Mouse (Mus musculus): ENCODE data around the gene Alox12b. TPM values are rescaled to one million over a fixed set of nuclear protein-coding genes. Genes with fewer than 3 reads are reported as not detected.

The Alox12b gene
- polyA plus RNA-seq, 1 experiment from 2014 or later: not detected

GRCm38 (mm10) chr11:69114621-69115020 lies 42.2 kb upstream of the Alox12b start:
- no peak for ATAC-seq (ENCODE audit: low FRiP score)

GRCm38 (mm10) chr11:69116843-69117242 lies 39.9 kb upstream of the Alox12b start:
- Histone ChIP-seq H3K9ac (ENCODE audit: low read length) (no peak overlapping the region), H3K4me3 (ENCODE audit: low read depth, low read length) (no peak overlapping the region), H3K4me2 (peak overlapping the region; percentile 78), H3K27ac (ENCODE audit: low read depth, low read length) (no peak overlapping the region), H3K27me3 (ENCODE audit: control insufficient read depth, insufficient read depth, low read length) (peaks cover 15% of the 10 kb centered on the region), H3K36me3 (ENCODE audit: control insufficient read depth, insufficient read depth, low read length) (no peaks in the 10 kb centered on the region), H3K4me1 (ENCODE audit: control insufficient read depth, insufficient read depth, low read length) (peaks cover 24% of the 10 kb centered on the region), H3K9me3 (ENCODE audit: control insufficient read depth, low read length) (no peaks in the 10 kb centered on the region)
- whole genome bisulfite sequencing: 53% methylated on average over 5 of the region's 5 CpGs
- no peak for DNase-seq (ENCODE audit: low spot score, missing footprints)
- ATAC-seq (ENCODE audit: low FRiP score): no peak

More at GRCm38 (mm10) chr11:69114621-69115020, 42.2 kb upstream of the Alox12b start:
- DNase-seq (ENCODE audit: low spot score, missing footprints): no peak
- Histone ChIP-seq H3K27ac (ENCODE audit: low read depth, low read length) (no peak overlapping the region), H3K9ac (ENCODE audit: low read length) (no peak overlapping the region), H3K4me3 (ENCODE audit: low read depth, low read length) (no peak overlapping the region), H3K27me3 (ENCODE audit: control insufficient read depth, insufficient read depth, low read length) (peaks cover 2% of the 10 kb centered on the region), H3K36me3 (ENCODE audit: control insufficient read depth, insufficient read depth, low read length) (no peaks in the 10 kb centered on the region), H3K4me2 (no peak overlapping the region), H3K4me1 (ENCODE audit: control insufficient read depth, insufficient read depth, low read length) (peaks cover 14% of the 10 kb centered on the region), H3K9me3 (ENCODE audit: control insufficient read depth, low read length) (no peaks in the 10 kb centered on the region)
- WGBS: 83% methylated on average over 3 of the region's 3 CpGs

- H3K36me3 ChIP-seq (ENCODE audit: control insufficient read depth, insufficient read depth, low read length): no peaks in the 10 kb centered on the region
- whole genome bisulfite sequencing: under 1% methylated on average over 45 of the region's 45 CpGs
- H3K27ac ChIP-seq (ENCODE audit: low read depth, low read length): 0 out of 2 replicates have a peak overlapping the region, but pooled peaks have one; percentile 27
- H3K9me3 ChIP-seq (ENCODE audit: control insufficient read depth, low read length): no peaks in the 10 kb centered on the region
- ATAC-seq (ENCODE audit: low FRiP score) (0 out of 2 replicates have a peak, but pooled peaks have one; percentile 20), DNase-seq (ENCODE audit: low spot score, missing footprints) (peak; percentile 97)
- peak overlapping the region; percentile 68 for H3K9ac ChIP-seq (ENCODE audit: low read length)
- peaks cover 15% of the 10 kb centered on the region for H3K27me3 ChIP-seq (ENCODE audit: control insufficient read depth, insufficient read depth, low read length)
- H3K4me1 ChIP-seq (ENCODE audit: control insufficient read depth, insufficient read depth, low read length): peaks cover 26% of the 10 kb centered on the region
- H3K4me2 ChIP-seq: peak overlapping the region; percentile 78
- H3K4me3 ChIP-seq (ENCODE audit: low read depth, low read length): peak overlapping the region; percentile 74
Observed at GRCm38 (mm10) chr11:69117737-69118695, 38.8 kb upstream of the Alox12b start.

- Histone ChIP-seq H3K4me3 (ENCODE audit: low read depth, low read length) (peak overlapping the region; percentile 74), H3K27me3 (ENCODE audit: control insufficient read depth, insufficient read depth, low read length) (peaks cover 15% of the 10 kb centered on the region), H3K9ac (ENCODE audit: low read length) (no peak overlapping the region), H3K36me3 (ENCODE audit: control insufficient read depth, insufficient read depth, low read length) (no peaks in the 10 kb centered on the region), H3K9me3 (ENCODE audit: control insufficient read depth, low read length) (no peaks in the 10 kb centered on the region), H3K27ac (ENCODE audit: low read depth, low read length) (no peak overlapping the region), H3K4me1 (ENCODE audit: control insufficient read depth, insufficient read depth, low read length) (peaks cover 28% of the 10 kb centered on the region), H3K4me2 (peak overlapping the region; percentile 78)
- ATAC-seq (ENCODE audit: low FRiP score): peak; percentile 16; the same call in 1 of the 2 replicates
- under 1% methylated on average over 15 of the region's 15 CpGs for WGBS
- peak; percentile 100 for DNase-seq (ENCODE audit: low spot score, missing footprints)
Observed at GRCm38 (mm10) chr11:69118765-69119164, 38.0 kb upstream of the Alox12b start.

GRCm38 (mm10) chr11:69119446-69120155 lies 37.2 kb upstream of the Alox12b start:
- H3K9ac ChIP-seq (ENCODE audit: low read length): peak overlapping the region; percentile 6; the same call in 1 of the 2 replicates
- H3K36me3 ChIP-seq (ENCODE audit: control insufficient read depth, insufficient read depth, low read length): no peaks in the 10 kb centered on the region
- H3K4me3 ChIP-seq (ENCODE audit: low read depth, low read length): peak overlapping the region; percentile 74
- ATAC-seq (ENCODE audit: low FRiP score) (no peak), DNase-seq (ENCODE audit: low spot score, missing footprints) (no peak)
- H3K9me3 ChIP-seq (ENCODE audit: control insufficient read depth, low read length): no peaks in the 10 kb centered on the region
- H3K4me2 ChIP-seq: peak overlapping the region; percentile 87
- WGBS: 26% methylated on average over 14 of the region's 14 CpGs
- H3K4me1 ChIP-seq (ENCODE audit: control insufficient read depth, insufficient read depth, low read length): peaks cover 28% of the 10 kb centered on the region
- H3K27me3 ChIP-seq (ENCODE audit: control insufficient read depth, insufficient read depth, low read length): peaks cover 15% of the 10 kb centered on the region
- H3K27ac ChIP-seq (ENCODE audit: low read depth, low read length): no peak overlapping the region

GRCm38 (mm10) chr11:69120221-69121000 lies 36.4 kb upstream of the Alox12b start, which contains the start of gene Hes7:
TSS of gene Hes7 (plus strand) at chr11:69120404.
- 1% methylated on average over 27 of the region's 27 CpGs for WGBS
- ATAC-seq (ENCODE audit: low FRiP score) (no peak), DNase-seq (ENCODE audit: low spot score, missing footprints) (peak; percentile 95)
- Histone ChIP-seq H3K4me2 (peak within 1 kb of the TSS; percentile 87), H3K4me1 (ENCODE audit: control insufficient read depth, insufficient read depth, low read length) (peaks cover 28% of the 10 kb centered on the region), H3K9ac (ENCODE audit: low read length) (peak within 1 kb of the TSS; percentile 55), H3K27me3 (ENCODE audit: control insufficient read depth, insufficient read depth, low read length) (peaks cover 14% of the 10 kb centered on the region), H3K9me3 (ENCODE audit: control insufficient read depth, low read length) (no peaks in the 10 kb centered on the region), H3K27ac (ENCODE audit: low read depth, low read length) (no peak within 1 kb of the TSS), H3K4me3 (ENCODE audit: low read depth, low read length) (peak within 1 kb of the TSS; percentile 74), H3K36me3 (ENCODE audit: control insufficient read depth, insufficient read depth, low read length) (no peaks in the 10 kb centered on the region)

- H3K27ac ChIP-seq (ENCODE audit: low read depth, low read length): no peak overlapping the region
- H3K4me1 ChIP-seq (ENCODE audit: control insufficient read depth, insufficient read depth, low read length): peaks cover 36% of the 10 kb centered on the region
- WGBS: under 1% methylated on average over 33 of the region's 33 CpGs
- peak overlapping the region; percentile 59 for H3K4me3 ChIP-seq (ENCODE audit: low read depth, low read length)
- no peaks in the 10 kb centered on the region for H3K36me3 ChIP-seq (ENCODE audit: control insufficient read depth, insufficient read depth, low read length)
- peak overlapping the region; percentile 55 for H3K9ac ChIP-seq (ENCODE audit: low read length)
- H3K27me3 ChIP-seq (ENCODE audit: control insufficient read depth, insufficient read depth, low read length): peaks cover 12% of the 10 kb centered on the region
- H3K4me2 ChIP-seq: peak overlapping the region; percentile 87
- no peak for ATAC-seq (ENCODE audit: low FRiP score)
- H3K9me3 ChIP-seq (ENCODE audit: control insufficient read depth, low read length): no peaks in the 10 kb centered on the region
- DNase-seq (ENCODE audit: low spot score, missing footprints): peak; percentile 96
Observed at GRCm38 (mm10) chr11:69121001-69121740, 35.6 kb upstream of the Alox12b start.
